ENCODE assay signal across 8 mouse cellular contexts in the genomic region with DNA sequence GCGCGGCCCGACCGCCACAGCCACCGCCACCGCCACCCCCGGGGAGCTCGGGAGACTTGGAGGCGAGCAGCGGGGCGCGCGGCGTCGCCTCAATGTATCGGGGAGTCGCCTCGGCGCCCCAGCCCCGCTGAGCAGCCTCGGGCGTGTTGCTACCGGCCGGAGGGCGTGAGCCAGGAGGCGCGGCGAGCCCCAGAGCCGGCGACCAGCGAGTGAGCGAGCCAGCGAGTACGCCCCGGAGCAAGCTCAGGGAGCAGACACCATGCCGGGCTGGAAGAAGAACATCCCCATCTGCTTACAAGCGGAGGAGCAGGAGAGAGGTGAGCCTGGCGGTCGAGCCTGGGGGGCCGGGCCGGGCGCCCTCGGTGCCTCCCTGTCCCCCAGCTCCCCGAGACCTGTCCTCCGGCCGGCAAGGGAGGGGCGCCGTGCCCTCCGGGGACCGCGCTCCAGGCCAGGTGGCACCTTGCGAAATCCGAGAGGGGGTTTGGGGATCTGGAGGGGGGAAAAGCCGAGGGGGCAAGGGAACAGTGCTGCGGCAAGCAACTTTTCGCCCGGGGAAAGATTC. TPM values are rescaled to one million over a fixed set of nuclear protein-coding genes. Genes with fewer than 3 reads are reported as not detected.
DNase-seq lines count a peak whose midpoint lies in the region; ATAC-seq and TF ChIP-seq lines count a peak whose summit lies in the region.

No protein-coding gene starts in this region.

- H3K36me3 ChIP-seq in forebrain, embryonic 16.5 days (ENCODE audit: control insufficient read depth, insufficient read depth) = no peaks in the 10 kb centered on the region
- H3K36me3 ChIP-seq in kidney, adult 2 months (ENCODE audit: control insufficient read depth, insufficient read depth, low read length) = no peaks in the 10 kb centered on the region
- H3K36me3 ChIP-seq in liver, embryonic 16.5 days (ENCODE audit: control insufficient read depth, insufficient read depth) = no peaks in the 10 kb centered on the region

- no peak for TF ChIP-seq CTCF in cerebellum, adult 2 months (IDR thresholded peaks at IDR 0.05; ENCODE audit: borderline replicate concordance, insufficient read depth, low read depth, low read length)
- no peak for TF ChIP-seq CTCF in kidney, adult 2 months (conservative IDR thresholded peaks at IDR 0.05; ENCODE audit: insufficient read depth, insufficient read length, low read depth, low read length)

- H3K9ac ChIP-seq in forebrain, embryonic 16.5 days (replicated peaks; ENCODE audit: low read depth, low read length) = peak overlapping the region; percentile 79
- H3K9ac ChIP-seq in liver, embryonic 16.5 days (ENCODE audit: low read depth, low read length) = peak overlapping the region; percentile 39; the same call in 1 of the 2 replicates

- peak; percentile 64 for ATAC-seq in forebrain, embryonic 16.5 days
- ATAC-seq in liver, embryonic 16.5 days (ENCODE audit: low read depth) = peak; percentile 64

- DNase-seq in ovary, postnatal 14 days (ENCODE audit: low spot score) = peak; percentile 31
- no peak for DNase-seq in ovary, postnatal 36 days (ENCODE audit: low spot score)
- DNase-seq in cerebellum, adult 2 months = peak; percentile 38 to 58
- DNase-seq in kidney, adult 2 months = peak; percentile 23
- DNase-seq in right cerebral cortex, adult 18-20 months = peak; percentile 12
- no peak for DNase-seq in thymus, postnatal 14 days

- peak overlapping the region; percentile 64 for H3K4me2 ChIP-seq in forebrain, embryonic 16.5 days (ENCODE audit: low read length)
- H3K4me2 ChIP-seq in liver, embryonic 16.5 days (ENCODE audit: low read depth, low read length) = peak overlapping the region; percentile 59

- under 1% methylated on average over 57 of the region's 57 CpGs for WGBS in cerebellum, adult 2 months
- WGBS in forebrain, embryonic 16.5 days = 0% methylated on average over 56 of the region's 57 CpGs
- WGBS in kidney, adult 2 months = under 1% methylated on average over 57 of the region's 57 CpGs
- WGBS in liver, embryonic 16.5 days (ENCODE audit: insufficient replicate concordance) = under 1% methylated on average over 52 of the region's 57 CpGs

- H3K4me1 ChIP-seq in cerebellum, adult 2 months (ENCODE audit: control insufficient read depth, insufficient read depth, low read length) = no peaks in the 10 kb centered on the region
- H3K4me1 ChIP-seq in forebrain, embryonic 16.5 days (replicated peaks; ENCODE audit: control insufficient read depth, insufficient read depth, low read length) = peaks cover 20% of the 10 kb centered on the region
- peaks cover 5% of the 10 kb centered on the region; the same call in 1 of the 2 replicates for H3K4me1 ChIP-seq in kidney, adult 2 months (ENCODE audit: control insufficient read depth, insufficient read depth, low read length)
- H3K4me1 ChIP-seq in liver, embryonic 16.5 days (ENCODE audit: control insufficient read depth, low read depth, low read length) = no peaks in the 10 kb centered on the region

- no peak for TF ChIP-seq POLR2A in cerebellum, adult 2 months (IDR thresholded peaks at IDR 0.05; ENCODE audit: borderline replicate concordance, insufficient read depth, low read length)
- no peak for TF ChIP-seq POLR2A in kidney, adult 2 months (IDR thresholded peaks at IDR 0.05; ENCODE audit: low read depth, low read length)

- no peak overlapping the region for H3K27ac ChIP-seq in cerebellum, adult 2 months (ENCODE audit: insufficient read depth, low read length)
- peak overlapping the region; percentile 86 for H3K27ac ChIP-seq in forebrain, embryonic 16.5 days (ENCODE audit: low read length)
- no peak overlapping the region for H3K27ac ChIP-seq in kidney, adult 2 months (ENCODE audit: insufficient read depth, low read depth, low read length)
- no peak overlapping the region for H3K27ac ChIP-seq in liver, embryonic 16.5 days (ENCODE audit: low read length)

- peaks cover 5% of the 10 kb centered on the region; the same call in 1 of the 2 replicates for H3K27me3 ChIP-seq in cerebellum, adult 2 months (ENCODE audit: control insufficient read depth, insufficient read depth, low read length)
- no peaks in the 10 kb centered on the region for H3K27me3 ChIP-seq in forebrain, embryonic 16.5 days (replicated peaks; ENCODE audit: control insufficient read depth, insufficient read depth, low read length)
- no peaks in the 10 kb centered on the region for H3K27me3 ChIP-seq in kidney, adult 2 months (replicated peaks; ENCODE audit: control insufficient read depth, insufficient read depth, low read length)
- peaks cover 30% of the 10 kb centered on the region for H3K27me3 ChIP-seq in liver, embryonic 16.5 days (ENCODE audit: control insufficient read depth, insufficient read depth, low read depth, low read length)

- H3K4me3 ChIP-seq in cerebellum, adult 2 months (replicated peaks; ENCODE audit: insufficient read depth, low read depth, low read length) = peak overlapping the region; percentile 58
- H3K4me3 ChIP-seq in forebrain, embryonic 16.5 days (replicated peaks; ENCODE audit: low read length) = peak overlapping the region; percentile 84
- peak overlapping the region; percentile 66 for H3K4me3 ChIP-seq in kidney, adult 2 months (ENCODE audit: insufficient read depth, low read depth, low read length)
- peak overlapping the region; percentile 60 for H3K4me3 ChIP-seq in liver, embryonic 16.5 days (ENCODE audit: low read depth, low read length)

- H3K9me3 ChIP-seq in forebrain, embryonic 16.5 days (ENCODE audit: control insufficient read depth, low read length) = no peaks in the 10 kb centered on the region
- no peaks in the 10 kb centered on the region for H3K9me3 ChIP-seq in liver, embryonic 16.5 days (replicated peaks; ENCODE audit: control insufficient read depth, low read length)

RNA-seq across cellular contexts. Expression of a gene that starts 0.6 kb away (rescaled TPM):
- 4.6 and 5.0 TPM in 2 replicates for polyA plus RNA-seq in cerebellum, adult 2 months (2012; rRNA removed)
- polyA plus RNA-seq in forebrain, embryonic 16.5 days (2015; fragmentation: Nextera tagmentation; extraction: Ambion mirVana) = 18.7 and 20.1 TPM in 2 replicates
- polyA plus RNA-seq in kidney, adult 2 months (2012; rRNA removed) = 2.5 and 2.7 TPM in 2 replicates
- 0.50 and 0.55 TPM in 2 replicates for polyA plus RNA-seq in liver, embryonic 16.5 days (2015; fragmentation: Nextera tagmentation; extraction: Ambion mirVana)

Comparison
In these comparisons a context has a peak if more than half of its experiments do, and no peak if none do; other contexts are left out.
1. DNase-seq: peak in ovary, postnatal 14 days (single experiment), cerebellum, adult 2 months (2 of 2), kidney, adult 2 months (single experiment) and right cerebral cortex, adult 18-20 months (single experiment); none in ovary, postnatal 36 days (single experiment) and thymus, postnatal 14 days (single experiment).
2. Peak in every context shown above with its lines, with median percentiles within 50 percentile points of each other: H3K4me3 ChIP-seq.